13 mouse cellular contexts compared by ENCODE assay signal in genomic region chr15:82351480-82351879, GRCm38 (mm10). TPM values are rescaled to one million over a fixed set of nuclear protein-coding genes. Genes with fewer than 3 reads are reported as not detected.
DNase-seq lines count a peak whose midpoint lies in the region; ATAC-seq lines count a peak whose summit lies in the region.
"Had no signal": no experiment of that assay in that cellular context is flagged by ENCODE, and none has a peak within 500 bp of the region (broad histone marks: within the 10 kb centered on the region; RNA-seq: fewer than 3 reads in every experiment).

No protein-coding gene starts in this region.

- ATAC-seq in heart, embryonic 13.5 days (ENCODE audit: extremely low read depth, insufficient number of reproducible peaks, low FRiP score, low TSS enrichment) = no peak
- no peak for ATAC-seq in liver, embryonic 15.5 days (ENCODE audit: insufficient read depth)

- intact Hi-C loops in heart, postnatal 25 days (cut with DNase I) = no loop called here

- peak overlapping the region; percentile 90 for H3K4me2 ChIP-seq in heart, embryonic 13.5 days
- H3K4me2 ChIP-seq in liver, embryonic 15.5 days = peak overlapping the region; percentile 88

- peak overlapping the region; percentile 37; the same call in 1 of the 2 replicates for H3K27ac ChIP-seq in heart, embryonic 13.5 days (replicated peaks)
- peak overlapping the region; percentile 77 for H3K27ac ChIP-seq in liver, embryonic 15.5 days (replicated peaks)

- H3K9ac ChIP-seq in heart, embryonic 13.5 days = peak overlapping the region; percentile 99
- peak overlapping the region; percentile 39; the same call in 1 of the 2 replicates for H3K9ac ChIP-seq in liver, embryonic 15.5 days

- no peaks in the 10 kb centered on the region for H3K9me3 ChIP-seq in heart, embryonic 13.5 days
- H3K9me3 ChIP-seq in liver, embryonic 15.5 days (replicated peaks) = no peaks in the 10 kb centered on the region

- H3K36me3 ChIP-seq in heart, embryonic 13.5 days = peaks cover 42% of the 10 kb centered on the region
- peaks cover 40% of the 10 kb centered on the region for H3K36me3 ChIP-seq in liver, embryonic 15.5 days (replicated peaks)

- peak overlapping the region; percentile 92 for H3K4me3 ChIP-seq in heart, embryonic 13.5 days
- H3K4me3 ChIP-seq in liver, embryonic 15.5 days (replicated peaks) = peak overlapping the region; percentile 83

- no peak for DNase-seq in heart, postnatal 25 days (ENCODE audit: low spot score)
- peak; percentile 55 for DNase-seq in 416B (ENCODE audit: low read depth)
- DNase-seq in brain, adult 2 months (ENCODE audit: low read depth, low spot score) = peak; percentile 60
- no peak for DNase-seq in right cerebral cortex, postnatal 10 days (ENCODE audit: low spot score in 2 of 2)
- DNase-seq in spleen, postnatal 4 days (ENCODE audit: low spot score in 2 of 2) = no peak
- DNase-seq: cerebellum, adult 18-20 months; heart, postnatal 14 days; kidney, adult 18-20 months; layer of hippocampus, adult 9-11 months; lung, postnatal 36 days; thymus, postnatal 25 days had no signal

- 51% methylated on average over 3 of the region's 3 CpGs for WGBS in heart, embryonic 13.5 days
- WGBS in liver, embryonic 15.5 days (ENCODE audit: insufficient replicate concordance) = 21% methylated on average over 3 of the region's 3 CpGs

- peaks cover 57% of the 10 kb centered on the region for H3K4me1 ChIP-seq in heart, embryonic 13.5 days
- H3K4me1 ChIP-seq in liver, embryonic 15.5 days (replicated peaks) = peaks cover 85% of the 10 kb centered on the region

- H3K27me3 ChIP-seq in heart, embryonic 13.5 days (replicated peaks) = no peaks in the 10 kb centered on the region
- H3K27me3 ChIP-seq in liver, embryonic 15.5 days = no peaks in the 10 kb centered on the region

RNA-seq across cellular contexts. Expression of gene Ndufa6, which starts 2.6 kb away (rescaled TPM):
- 473 and 541 TPM in 2 replicates for polyA plus RNA-seq in heart, embryonic 13.5 days (2015; fragmentation: Nextera tagmentation; extraction: Ambion mirVana)
- total RNA-seq in heart, postnatal 25 days (2021) = 100 to 1,000 TPM; 683 to 734 TPM
- 272 and 310 TPM in 2 replicates for polyA plus RNA-seq in liver, embryonic 15.5 days (2015; fragmentation: Nextera tagmentation; extraction: Ambion mirVana)

RNA-seq across cellular contexts. Expression of gene Smdt1, which starts 12.7 kb away (rescaled TPM):
- polyA plus RNA-seq in heart, embryonic 13.5 days (2015; fragmentation: Nextera tagmentation; extraction: Ambion mirVana) = 334 and 366 TPM in 2 replicates
- 100 to 1,000 TPM; 203 to 204 TPM for total RNA-seq in heart, postnatal 25 days (2021)
- 176 TPM in 2 replicates for polyA plus RNA-seq in liver, embryonic 15.5 days (2015; fragmentation: Nextera tagmentation; extraction: Ambion mirVana)

RNA-seq across cellular contexts. Expression of gene Pheta2, which starts 12.7 kb away (rescaled TPM):
- polyA plus RNA-seq in heart, embryonic 13.5 days (2015; fragmentation: Nextera tagmentation; extraction: Ambion mirVana) = 9.2 TPM in 2 replicates
- total RNA-seq in heart, postnatal 25 days (2021) = 1 to 10 TPM in 1 of 2 experiments, under 1 TPM in 1; 0.70 to 1.4 TPM
- polyA plus RNA-seq in liver, embryonic 15.5 days (2015; fragmentation: Nextera tagmentation; extraction: Ambion mirVana) = 43.9 and 47.9 TPM in 2 replicates

RNA-seq across cellular contexts. Expression of gene Naga, which starts 12.8 kb away (rescaled TPM):
- 42.2 and 44.7 TPM in 2 replicates for polyA plus RNA-seq in heart, embryonic 13.5 days (2015; fragmentation: Nextera tagmentation; extraction: Ambion mirVana)
- total RNA-seq in heart, postnatal 25 days (2021) = 10 to 100 TPM; 32.0 to 33.3 TPM
- 43.4 and 48.6 TPM in 2 replicates for polyA plus RNA-seq in liver, embryonic 15.5 days (2015; fragmentation: Nextera tagmentation; extraction: Ambion mirVana)

RNA-seq across cellular contexts. Expression of gene Cyp2d22, which starts 28.6 kb away (rescaled TPM):
- polyA plus RNA-seq in heart, embryonic 13.5 days (2015; fragmentation: Nextera tagmentation; extraction: Ambion mirVana) = 9.0 and 12.4 TPM in 2 replicates
- total RNA-seq in heart, postnatal 25 days (2021) = 10 to 100 TPM; 21.5 to 25.4 TPM
- polyA plus RNA-seq in liver, embryonic 15.5 days (2015; fragmentation: Nextera tagmentation; extraction: Ambion mirVana) = 17.7 and 19.1 TPM in 2 replicates

Comparison
In these comparisons a context has a peak if more than half of its experiments do, and no peak if none do; other contexts are left out.
1. DNase-seq: peak in 416B (single experiment) and brain, adult 2 months (single experiment); none in heart, postnatal 25 days (single experiment), right cerebral cortex, postnatal 10 days (0 of 2) and spleen, postnatal 4 days (0 of 2).